Mouse (Mus musculus) liver, embryonic 14.5 days (tissue): ENCODE results near the gene Iars2.

Source experiments
- CTCF ChIP-seq: IDR thresholded peaks from 2 replicates; pipeline ENCODE4 v1.5.1; 2016; ENCODE audit warnings: antibody characterized with exemption, low read depth, control low read depth
- EP300 ChIP-seq: IDR thresholded peaks from 2 replicates; pipeline ENCODE4 v1.6.1; 2016; ENCODE audit warnings: antibody characterized with exemption, low read depth

GRCm38 (mm10) chr1:185308908-185309307, 20.3 kb downstream of the Iars2 start:
- TF ChIP-seq CTCF (no peak), EP300 (no peak)
